Mouse (Mus musculus) hindbrain, embryonic 11.5 days (tissue): ENCODE measurements around the gene Ankar. TPM values are rescaled to one million over a fixed set of nuclear protein-coding genes. Genes with fewer than 3 reads are reported as not detected.

Experiments
- ATAC-seq: fragments of 200-750 bp; cut with Nextera tagmentation; 2 replicates; pipeline ENCODE4 v1.8.0; 2017; ENCODE audit warnings: mild to moderate bottlenecking, moderate TSS enrichment, moderate library complexity; ENCODE audit not compliant: low FRiP score
- DNase-seq: peaks from one replicate; pipeline ENCODE4 v3.0.0-alpha.2; 2015; ENCODE audit warnings: low spot score
- H3K27ac ChIP-seq: fragments of 300-500 bp; sonication (generic); 2 replicates; pipeline ENCODE4 v1.5.1; 2014; ENCODE audit warnings: mild to moderate bottlenecking, low read depth, low read length
- H3K27me3 ChIP-seq: fragments of 300-500 bp; sonication (generic); 2 replicates; pipeline ENCODE4 v1.6.1; 2014; ENCODE audit warnings: mild to moderate bottlenecking, low read length, moderate library complexity, mixed read lengths; ENCODE audit not compliant: control insufficient read depth, insufficient read depth
- H3K36me3 ChIP-seq: fragments of 300-500 bp; sonication (generic); 2 replicates; pipeline ENCODE4 v1.6.1; 2014; ENCODE audit warnings: mild to moderate bottlenecking, low read length, moderate library complexity, mixed read lengths; ENCODE audit not compliant: control insufficient read depth, insufficient read depth
- H3K4me1 ChIP-seq: fragments of 300-500 bp; sonication (generic); replicated peaks from 2 replicates; pipeline ENCODE4 v1.6.1; 2014; ENCODE audit warnings: low read length, mixed read lengths; ENCODE audit not compliant: control insufficient read depth, insufficient read depth
- H3K4me2 ChIP-seq: fragments of 300-500 bp; sonication (generic); replicated peaks from 2 replicates; pipeline ENCODE4 v1.6.1; 2014; ENCODE audit warnings: mild to moderate bottlenecking, low read depth, low read length
- H3K4me3 ChIP-seq: fragments of 300-500 bp; sonication (generic); 2 replicates; pipeline ENCODE4 v1.5.1; 2014; ENCODE audit warnings: low read depth, low read length
- H3K9ac ChIP-seq: fragments of 300-500 bp; sonication (generic); 2 replicates; pipeline ENCODE4 v1.6.1; 2014; ENCODE audit warnings: low read depth, low read length
- H3K9me3 ChIP-seq: fragments of 300-500 bp; sonication (generic); 2 replicates; pipeline ENCODE4 v1.6.1; 2016; ENCODE audit warnings: low read length; ENCODE audit not compliant: control insufficient read depth
- WGBS: fragments of 180-500 bp; shearing (Covaris S2); extraction: QIAGEN DNeasy Blood & Tissue Kit; methylation state at CpG from one replicate; pipeline ENCODE4 v1.1.7; 2014; 5-methylcytosine and 5-hydroxymethylcytosine counted together
- polyA plus RNA-seq: library from polyadenylated mRNA; unstranded; fragments of >200 nt; fragmentation: Nextera tagmentation; extraction: Ambion mirVana; gene quantifications from 2 replicates; pipeline ENCODE4 v1.2.1, GENCODE M21; 2014

Ankar gene
- polyA plus RNA-seq, 1 experiment from 2014 or later = 0.05 TPM

DNA sequence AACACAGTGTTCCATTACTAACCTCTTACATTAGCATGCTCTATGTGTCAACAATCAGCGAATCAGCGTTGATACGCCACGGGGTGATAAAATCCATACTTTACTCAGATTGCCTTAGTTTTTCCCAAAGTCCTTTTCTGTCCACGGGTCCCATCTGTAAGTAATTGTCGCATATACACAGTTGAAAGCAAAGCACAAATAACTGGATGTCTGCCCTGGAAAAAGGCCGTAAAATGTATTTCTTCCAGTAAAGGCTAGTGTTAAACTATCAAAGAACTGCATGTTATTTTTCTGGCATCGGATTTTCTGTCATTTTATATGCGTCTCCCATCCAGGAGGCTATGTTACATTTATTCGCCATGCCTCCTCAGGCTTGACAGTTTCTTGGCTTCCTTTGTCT is 29.7 kb upstream of the Ankar start:
- Histone ChIP-seq H3K27ac (no peak overlapping the region), H3K4me2 (no peak overlapping the region), H3K4me3 (no peak overlapping the region), H3K27me3 (no peaks in the 10 kb centered on the region), H3K36me3 (no peaks in the 10 kb centered on the region), H3K9ac (no peak overlapping the region), H3K4me1 (no peaks in the 10 kb centered on the region), H3K9me3 (no peaks in the 10 kb centered on the region)
- DNase-seq (no peak), ATAC-seq (no peak)
- 88% methylated on average over 10 of the region's 10 CpGs for WGBS

GRCm38 (mm10) chr1:72728781-72729180 is 28.4 kb upstream of the Ankar start:
- ATAC-seq = no peak
- 92% methylated on average over 4 of the region's 4 CpGs for WGBS
- no peaks in the 10 kb centered on the region for H3K9me3 ChIP-seq

GRCm38 (mm10) chr1:72725941-72726340 is 25.6 kb upstream of the Ankar start:
- ATAC-seq (no peak), DNase-seq (no peak)
- Histone ChIP-seq H3K4me1 (no peaks in the 10 kb centered on the region), H3K4me3 (no peak overlapping the region), H3K9ac (no peak overlapping the region), H3K27ac (no peak overlapping the region), H3K36me3 (no peaks in the 10 kb centered on the region), H3K9me3 (no peaks in the 10 kb centered on the region), H3K27me3 (no peaks in the 10 kb centered on the region), H3K4me2 (no peak overlapping the region)
- 92% methylated on average over 13 of the region's 13 CpGs for WGBS

More at GRCm38 (mm10) chr1:72728781-72729180, 28.4 kb upstream of the Ankar start:
- Histone ChIP-seq H3K4me2 (no peak overlapping the region), H3K4me3 (no peak overlapping the region), H3K9ac (no peak overlapping the region), H3K4me1 (no peaks in the 10 kb centered on the region), H3K36me3 (no peaks in the 10 kb centered on the region), H3K27ac (no peak overlapping the region), H3K27me3 (no peaks in the 10 kb centered on the region)
- DNase-seq = no peak

DNA sequence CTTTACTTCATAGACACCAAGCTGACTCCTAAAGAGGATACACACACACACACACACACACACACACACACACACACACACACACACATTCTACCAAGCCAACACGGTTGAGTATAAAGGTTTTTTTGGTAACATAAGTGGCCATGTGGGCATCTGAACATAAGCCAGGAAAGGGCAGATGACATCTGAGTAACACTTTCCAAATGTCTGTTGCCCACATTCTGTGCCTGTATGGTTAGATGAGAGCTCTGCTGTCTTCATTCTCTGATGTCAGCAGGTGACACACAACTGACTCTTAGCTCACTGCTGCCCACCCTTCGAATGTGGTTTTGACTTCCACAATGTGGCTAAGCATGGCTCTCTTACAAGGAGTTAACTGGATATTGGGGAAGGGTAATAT is 24.0 kb upstream of the Ankar start:
- no peak for DNase-seq
- Histone ChIP-seq H3K4me2 (no peak overlapping the region), H3K4me1 (peaks cover 3% of the 10 kb centered on the region; the same call in 1 of the 2 replicates), H3K9me3 (no peaks in the 10 kb centered on the region), H3K36me3 (no peaks in the 10 kb centered on the region), H3K9ac (no peak overlapping the region), H3K27me3 (no peaks in the 10 kb centered on the region), H3K27ac (no peak overlapping the region), H3K4me3 (no peak overlapping the region)
- no peak for ATAC-seq
- 84% methylated on average over 2 of the region's 2 CpGs for WGBS

DNA sequence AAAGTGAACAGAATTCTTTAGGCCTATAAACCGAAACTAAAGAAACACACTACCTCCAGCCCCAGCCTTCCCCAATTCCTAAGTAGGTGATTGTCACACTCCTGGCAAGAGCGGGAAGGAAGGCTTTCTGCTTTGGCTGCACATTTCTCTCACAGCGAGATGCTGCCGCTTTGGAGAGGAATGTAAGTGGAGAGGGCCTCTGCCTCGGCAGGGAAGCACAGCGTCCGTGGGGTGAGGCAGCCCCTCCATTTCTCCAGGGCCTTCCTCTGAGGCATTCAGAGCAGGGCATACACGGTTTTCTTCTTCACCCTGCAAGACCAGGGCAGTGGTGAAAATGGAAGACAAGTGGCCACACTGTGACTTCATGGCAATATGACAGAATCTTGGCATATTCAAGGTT is 22.3 kb upstream of the Ankar start:
- H3K27me3 ChIP-seq = no peaks in the 10 kb centered on the region
- DNase-seq (no peak), ATAC-seq (no peak)
- no peaks in the 10 kb centered on the region for H3K36me3 ChIP-seq
- no peak overlapping the region for H3K27ac ChIP-seq
- no peak overlapping the region for H3K9ac ChIP-seq
- no peak overlapping the region for H3K4me3 ChIP-seq
- WGBS = 42% methylated on average over 8 of the region's 8 CpGs
- H3K4me2 ChIP-seq = no peak overlapping the region
- peaks cover 3% of the 10 kb centered on the region; the same call in 1 of the 2 replicates for H3K4me1 ChIP-seq
- H3K9me3 ChIP-seq = no peaks in the 10 kb centered on the region

- H3K4me3 ChIP-seq = no peak overlapping the region
- DNase-seq (peak; percentile 56), ATAC-seq (peak; percentile 83)
- H3K4me1 ChIP-seq = peaks cover 3% of the 10 kb centered on the region; the same call in 1 of the 2 replicates
- H3K36me3 ChIP-seq = no peaks in the 10 kb centered on the region
- 23% methylated on average over 6 of the region's 6 CpGs for WGBS
- no peaks in the 10 kb centered on the region for H3K27me3 ChIP-seq
- H3K9ac ChIP-seq = no peak overlapping the region
- H3K9me3 ChIP-seq = no peaks in the 10 kb centered on the region
- H3K27ac ChIP-seq = peak overlapping the region; percentile 25; the same call in 1 of the 2 replicates
- H3K4me2 ChIP-seq = no peak overlapping the region
Observed at GRCm38 (mm10) chr1:72720115-72720725, 19.8 kb upstream of the Ankar start.

GRCm38 (mm10) chr1:72718846-72719245 is 18.5 kb upstream of the Ankar start:
- peak; percentile 34; the same call in 1 of the 2 replicates for ATAC-seq
- peak; percentile 84 for DNase-seq
- no peak overlapping the region for H3K27ac ChIP-seq
- no peaks in the 10 kb centered on the region for H3K9me3 ChIP-seq
- H3K36me3 ChIP-seq = no peaks in the 10 kb centered on the region
- H3K4me1 ChIP-seq = peaks cover 3% of the 10 kb centered on the region; the same call in 1 of the 2 replicates
- WGBS = 33% methylated on average over 5 of the region's 5 CpGs
- H3K9ac ChIP-seq = no peak overlapping the region
- no peaks in the 10 kb centered on the region for H3K27me3 ChIP-seq
- no peak overlapping the region for H3K4me3 ChIP-seq
- H3K4me2 ChIP-seq = no peak overlapping the region

DNA sequence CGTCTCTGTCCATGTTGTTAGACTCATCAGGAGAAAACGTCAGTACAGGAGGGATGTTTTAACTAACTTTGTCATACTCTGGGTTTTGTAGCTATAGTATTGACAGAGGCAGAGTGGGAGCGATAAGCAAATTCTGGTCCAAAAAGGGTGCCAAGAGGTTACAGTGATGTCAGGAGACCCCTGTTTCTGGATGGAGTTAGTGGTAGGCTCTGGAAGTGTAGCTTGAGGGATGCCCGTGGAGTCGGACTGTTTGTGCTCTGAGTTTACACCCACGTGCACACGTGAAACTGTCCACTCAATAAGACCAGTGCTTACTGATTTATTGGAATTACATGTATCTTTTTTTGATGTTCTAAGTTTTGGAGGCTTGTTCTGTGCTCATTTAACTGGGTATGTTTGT is 17.2 kb upstream of the Ankar start:
- Histone ChIP-seq H3K36me3 (peaks cover 6% of the 10 kb centered on the region; the same call in 1 of the 2 replicates), H3K4me1 (peaks cover 3% of the 10 kb centered on the region; the same call in 1 of the 2 replicates), H3K9me3 (no peaks in the 10 kb centered on the region), H3K4me2 (no peak overlapping the region), H3K9ac (no peak overlapping the region), H3K27ac (no peak overlapping the region), H3K27me3 (no peaks in the 10 kb centered on the region), H3K4me3 (no peak overlapping the region)
- no peak for ATAC-seq
- 93% methylated on average over 7 of the region's 7 CpGs for WGBS
- DNase-seq = no peak

GRCm38 (mm10) chr1:72716926-72717325 is 16.5 kb upstream of the Ankar start:
- H3K4me3 ChIP-seq = no peak overlapping the region
- no peak overlapping the region for H3K27ac ChIP-seq
- H3K4me1 ChIP-seq = peaks cover 3% of the 10 kb centered on the region; the same call in 1 of the 2 replicates
- H3K36me3 ChIP-seq = peaks cover 6% of the 10 kb centered on the region; the same call in 1 of the 2 replicates
- no peak overlapping the region for H3K9ac ChIP-seq
- no peak overlapping the region for H3K4me2 ChIP-seq
- DNase-seq (peak; percentile 89), ATAC-seq (0 out of 2 replicates have a peak, but pooled peaks have one; percentile 20)
- no peaks in the 10 kb centered on the region for H3K9me3 ChIP-seq
- H3K27me3 ChIP-seq = no peaks in the 10 kb centered on the region
- WGBS = 14% methylated on average over 5 of the region's 5 CpGs
